Mouse (Mus musculus) heart, adult 18-20 months (tissue): Measurements from ENCODE around the gene C1qtnf4. TPM values are rescaled to one million over a fixed set of nuclear protein-coding genes. Genes with fewer than 3 reads are reported as not detected.

Experiments used
- DNase-seq, 2 experiments: peaks; one replicate each; pipeline ENCODE4 v3.0.0; 2021 to 2022; ENCODE audit warnings: mixed read lengths in 1 of 2
- total RNA-seq, 2 experiments: library from RNA; stranded (reverse); gene quantifications; 2 replicates each; pipeline ENCODE4 v1.2.3; 2021

Gene C1qtnf4
- total RNA-seq, 2 experiments from 2014 or later = 3.5 to 3.7 TPM

DNA sequence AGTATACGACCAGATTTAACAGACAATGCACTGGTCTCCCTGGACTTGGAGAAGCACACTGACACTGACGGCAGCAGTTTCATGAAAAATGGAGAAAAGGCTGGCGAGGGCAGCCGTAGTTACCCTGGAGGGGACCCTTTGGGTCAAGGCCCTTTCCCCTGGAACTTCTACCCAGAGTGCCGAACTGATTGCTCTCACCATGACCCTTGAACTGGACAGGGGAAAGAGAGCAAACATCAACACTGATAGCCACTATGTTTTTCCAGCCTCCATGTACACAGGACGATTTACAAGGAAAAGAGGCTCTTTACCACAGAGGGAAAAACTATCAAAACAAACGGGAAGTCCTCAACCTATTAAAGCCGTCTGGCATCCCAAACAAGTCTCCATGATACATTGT, 46.2 kb downstream of the C1qtnf4 start:
- DNase-seq = no peak

DNA sequence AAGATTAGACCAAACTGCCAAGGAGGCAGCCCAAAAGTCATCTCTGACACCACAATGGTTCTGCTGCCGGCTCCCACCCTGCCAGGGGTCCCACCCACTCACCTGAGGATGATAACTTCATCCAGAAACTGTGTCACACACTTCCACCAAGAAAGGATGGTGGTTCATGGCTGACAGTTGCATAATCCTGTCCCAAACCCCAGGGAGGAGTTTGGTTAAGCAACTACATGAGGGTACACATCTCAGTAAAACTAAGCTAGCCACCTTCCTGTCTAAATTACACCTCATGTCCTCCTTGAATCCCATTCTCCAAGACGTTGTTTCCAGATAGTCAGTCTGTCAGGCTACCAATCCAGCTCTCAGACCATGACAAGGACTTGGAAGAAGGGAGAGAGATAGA, 46.6 kb downstream of the C1qtnf4 start:
- no peak for DNase-seq

DNA sequence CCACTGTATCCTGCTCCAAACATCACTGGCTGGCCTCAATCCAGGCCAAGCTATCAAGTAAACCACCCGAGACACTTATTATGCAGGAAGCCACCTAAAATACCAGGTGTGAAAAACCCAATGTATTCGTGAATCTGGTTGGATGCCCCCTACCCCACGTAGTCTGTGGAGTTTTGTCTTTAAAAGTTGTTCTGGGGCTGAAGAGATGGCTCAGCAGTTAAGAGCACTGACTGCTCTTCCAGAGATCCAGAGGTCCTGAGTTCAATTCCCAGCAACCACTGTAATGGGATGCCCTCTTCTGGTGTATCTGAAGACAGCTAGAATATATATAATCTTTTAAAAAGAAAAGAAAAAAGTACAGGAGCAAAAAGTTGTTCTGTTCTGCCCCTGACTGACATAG, 52.7 kb downstream of the C1qtnf4 start:
- DNase-seq = no peak

DNA sequence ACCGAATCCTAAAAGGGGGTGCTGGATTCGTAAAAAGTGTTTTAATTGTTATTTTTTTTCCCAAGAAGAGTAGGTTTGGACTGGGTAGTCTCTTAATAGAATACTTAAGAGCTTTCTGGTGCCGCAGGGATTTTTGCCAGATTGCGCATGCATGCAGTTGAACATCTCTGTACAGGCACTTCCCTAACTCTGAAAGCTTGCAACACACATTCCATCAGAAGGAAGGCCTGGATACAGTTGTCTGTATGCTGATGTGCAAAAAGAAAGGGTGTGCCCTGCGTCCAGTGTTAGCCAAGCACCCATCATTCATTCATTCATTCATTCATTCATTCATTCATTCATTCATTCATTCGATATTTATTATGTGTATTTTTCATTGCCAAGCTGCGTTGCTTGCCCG, 54.1 kb downstream of the C1qtnf4 start:
- DNase-seq = peak in 1 of 2 experiments; percentile 14

Other genes starting within 250 kb of the C1qtnf4 start
- 10 to 100 TPM; 13.1 to 18.0 TPM for gene Nup160, start 208.6 kb upstream of the C1qtnf4 start, total RNA-seq
- gene Fnbp4, start 140.5 kb upstream of the C1qtnf4 start, total RNA-seq = 10 to 100 TPM in 1 of 2 experiments, 1 to 10 TPM in 1; 8.2 to 13.9 TPM
- 1 to 10 TPM; 1.1 to 1.4 TPM for gene Agbl2, start 103.1 kb upstream of the C1qtnf4 start, total RNA-seq
- gene Mtch2, start 38.7 kb upstream of the C1qtnf4 start, total RNA-seq = 100 to 1,000 TPM; 203 to 215 TPM
- 10 to 100 TPM; 18.3 to 26.0 TPM for gene Kbtbd4, start 18.9 kb downstream of the C1qtnf4 start, total RNA-seq
- gene Ndufs3, start 19.0 kb downstream of the C1qtnf4 start, total RNA-seq = 1,000 to 10,000 TPM in 1 of 2 experiments, 100 to 1,000 TPM in 1; 874 to 1,007 TPM
- 10 to 100 TPM; 70.7 to 74.4 TPM for gene Celf1, start 54.5 kb downstream of the C1qtnf4 start, total RNA-seq
- 10 to 100 TPM; 17.6 to 18.5 TPM for gene Rapsn, start 149.8 kb downstream of the C1qtnf4 start, total RNA-seq
- gene Psmc3, start 168.1 kb downstream of the C1qtnf4 start, total RNA-seq = 100 to 1,000 TPM; 231 to 257 TPM
- 10 to 100 TPM; 20.0 to 26.2 TPM for gene Slc39a13, start 184.6 kb downstream of the C1qtnf4 start, total RNA-seq
- gene Spi1, start 196.5 kb downstream of the C1qtnf4 start, total RNA-seq = 1 to 10 TPM; 4.0 to 5.0 TPM
- 1,000 to 10,000 TPM; 1,572 to 1,905 TPM for gene Mybpc3, start 232.3 kb downstream of the C1qtnf4 start, total RNA-seq